Mouse (Mus musculus): ENCODE results near the gene Kmo. TPM values are rescaled to one million over a fixed set of nuclear protein-coding genes. Genes with fewer than 3 reads are reported as not detected.

Kmo gene
- polyA plus RNA-seq, 2 experiments = 0.21 to 0.55 TPM

GRCm38 (mm10) chr1:175625257-175625879 lies 5.2 kb downstream of the Kmo start, which contains the start of gene Fh1:
Gene Fh1, minus strand, starts transcription at chr1:175625635.
- Histone ChIP-seq H3K9me3 (ENCODE audit: control insufficient read depth, low read length) (no peaks in the 10 kb centered on the region), H3K4me2 (replicated peaks; ENCODE audit: low read depth, low read length, severe bottlenecking) (peak within 1 kb of the TSS; percentile 79), H3K27me3 (ENCODE audit: control insufficient read depth, insufficient read depth, low read length) (no peaks in the 10 kb centered on the region), H3K4me3 (replicated peaks; ENCODE audit: low read length) (peak within 1 kb of the TSS; percentile 76), H3K36me3 (ENCODE audit: control insufficient read depth, insufficient read depth, low read length) (no peaks in the 10 kb centered on the region), H3K4me1 (ENCODE audit: control insufficient read depth, insufficient read depth, low read length) (peaks cover 6% of the 10 kb centered on the region), H3K27ac (replicated peaks; ENCODE audit: low read depth, low read length) (peak within 1 kb of the TSS; percentile 80), H3K9ac (ENCODE audit: low read depth, low read length, severe bottlenecking) (peak within 1 kb of the TSS; percentile 89)
- ATAC-seq (ENCODE audit: low FRiP score, low read depth) (peak; percentile 100), DNase-seq (ENCODE audit: low spot score) (peak; percentile 99)
- no peak; the same call in 1 of the 2 replicates for TF ChIP-seq POLR2A (IDR thresholded peaks at IDR 0.05; ENCODE audit: borderline replicate concordance, extremely low read depth, insufficient read depth, insufficient read length)
- WGBS = under 1% methylated on average over 26 of the region's 58 CpGs

GRCm38 (mm10) chr1:175625990-175626692 lies 6.0 kb downstream of the Kmo start:
- peaks cover 6% of the 10 kb centered on the region for H3K4me1 ChIP-seq (ENCODE audit: control insufficient read depth, insufficient read depth, low read length)
- peak overlapping the region; percentile 56 for H3K27ac ChIP-seq (replicated peaks; ENCODE audit: low read depth, low read length)
- no peak for TF ChIP-seq POLR2A (IDR thresholded peaks at IDR 0.05; ENCODE audit: borderline replicate concordance, extremely low read depth, insufficient read depth, insufficient read length)
- H3K4me3 ChIP-seq (replicated peaks; ENCODE audit: low read length) = peak overlapping the region; percentile 76
- no peaks in the 10 kb centered on the region for H3K36me3 ChIP-seq (ENCODE audit: control insufficient read depth, insufficient read depth, low read length)
- WGBS = 90% methylated on average over 1 of the region's 1 CpGs
- H3K9me3 ChIP-seq (ENCODE audit: control insufficient read depth, low read length) = no peaks in the 10 kb centered on the region
- H3K27me3 ChIP-seq (ENCODE audit: control insufficient read depth, insufficient read depth, low read length) = no peaks in the 10 kb centered on the region
- no peak overlapping the region; the same call in 1 of the 2 replicates for H3K9ac ChIP-seq (ENCODE audit: low read depth, low read length, severe bottlenecking)
- ATAC-seq (ENCODE audit: low FRiP score, low read depth) = no peak; the same call in 1 of the 2 replicates
- H3K4me2 ChIP-seq (replicated peaks; ENCODE audit: low read depth, low read length, severe bottlenecking) = peak overlapping the region; percentile 79
- DNase-seq (ENCODE audit: low spot score) = peak; percentile 61

GRCm38 (mm10) chr1:175629248-175629647 lies 9.1 kb downstream of the Kmo start:
- H3K9ac ChIP-seq (ENCODE audit: low read depth, low read length, severe bottlenecking) = no peak overlapping the region
- DNase-seq (ENCODE audit: low spot score) = no peak
- H3K4me2 ChIP-seq (replicated peaks; ENCODE audit: low read depth, low read length, severe bottlenecking) = no peak overlapping the region
- H3K4me3 ChIP-seq (replicated peaks; ENCODE audit: low read length) = no peak overlapping the region
- WGBS = 80% methylated on average over 6 of the region's 6 CpGs
- no peak for TF ChIP-seq POLR2A (IDR thresholded peaks at IDR 0.05; ENCODE audit: borderline replicate concordance, extremely low read depth, insufficient read depth, insufficient read length)
- H3K36me3 ChIP-seq (ENCODE audit: control insufficient read depth, insufficient read depth, low read length) = no peaks in the 10 kb centered on the region
- H3K27ac ChIP-seq (replicated peaks; ENCODE audit: low read depth, low read length) = no peak overlapping the region
- no peak for ATAC-seq (ENCODE audit: low FRiP score, low read depth)
- no peaks in the 10 kb centered on the region for H3K9me3 ChIP-seq (ENCODE audit: control insufficient read depth, low read length)
- no peaks in the 10 kb centered on the region for H3K27me3 ChIP-seq (ENCODE audit: control insufficient read depth, insufficient read depth, low read length)
- peaks cover 4% of the 10 kb centered on the region for H3K4me1 ChIP-seq (ENCODE audit: control insufficient read depth, insufficient read depth, low read length)

- whole genome bisulfite sequencing = 86% methylated on average over 5 of the region's 5 CpGs
Observed at GRCm38 (mm10) chr1:175630345-175630744, 10.2 kb downstream of the Kmo start.

GRCm38 (mm10) chr1:175631080-175631479 lies 10.9 kb downstream of the Kmo start:
- H3K4me2 ChIP-seq (replicated peaks; ENCODE audit: low read depth, low read length, severe bottlenecking) = no peak overlapping the region
- H3K27me3 ChIP-seq (ENCODE audit: control insufficient read depth, insufficient read depth, low read length) = no peaks in the 10 kb centered on the region
- no peak for TF ChIP-seq POLR2A (IDR thresholded peaks at IDR 0.05; ENCODE audit: borderline replicate concordance, extremely low read depth, insufficient read depth, insufficient read length)
- DNase-seq (ENCODE audit: low spot score) (no peak), ATAC-seq (ENCODE audit: low FRiP score, low read depth) (no peak)
- no peak overlapping the region for H3K27ac ChIP-seq (replicated peaks; ENCODE audit: low read depth, low read length)
- H3K9me3 ChIP-seq (ENCODE audit: control insufficient read depth, low read length) = no peaks in the 10 kb centered on the region
- WGBS = 79% methylated on average over 3 of the region's 3 CpGs
- H3K36me3 ChIP-seq (ENCODE audit: control insufficient read depth, insufficient read depth, low read length) = no peaks in the 10 kb centered on the region
- H3K4me3 ChIP-seq (replicated peaks; ENCODE audit: low read length) = no peak overlapping the region
- no peaks in the 10 kb centered on the region for H3K4me1 ChIP-seq (ENCODE audit: control insufficient read depth, insufficient read depth, low read length)
- H3K9ac ChIP-seq (ENCODE audit: low read depth, low read length, severe bottlenecking) = no peak overlapping the region

More at GRCm38 (mm10) chr1:175630345-175630744, 10.2 kb downstream of the Kmo start:
- H3K4me2 ChIP-seq (replicated peaks; ENCODE audit: low read depth, low read length, severe bottlenecking) = no peak overlapping the region
- no peak overlapping the region for H3K9ac ChIP-seq (ENCODE audit: low read depth, low read length, severe bottlenecking)
- H3K36me3 ChIP-seq (ENCODE audit: control insufficient read depth, insufficient read depth, low read length) = no peaks in the 10 kb centered on the region
- ATAC-seq (ENCODE audit: low FRiP score, low read depth) (no peak), DNase-seq (ENCODE audit: low spot score) (no peak)
- no peaks in the 10 kb centered on the region for H3K4me1 ChIP-seq (ENCODE audit: control insufficient read depth, insufficient read depth, low read length)
- no peak overlapping the region for H3K4me3 ChIP-seq (replicated peaks; ENCODE audit: low read length)
- TF ChIP-seq POLR2A (IDR thresholded peaks at IDR 0.05; ENCODE audit: borderline replicate concordance, extremely low read depth, insufficient read depth, insufficient read length) = no peak
- H3K9me3 ChIP-seq (ENCODE audit: control insufficient read depth, low read length) = no peaks in the 10 kb centered on the region
- H3K27ac ChIP-seq (replicated peaks; ENCODE audit: low read depth, low read length) = no peak overlapping the region
- no peaks in the 10 kb centered on the region for H3K27me3 ChIP-seq (ENCODE audit: control insufficient read depth, insufficient read depth, low read length)
